Mouse (Mus musculus) limb, embryonic 15.5 days (tissue): ENCODE results near the gene Gins1. TPM values are rescaled to one million over a fixed set of nuclear protein-coding genes. Genes with fewer than 3 reads are reported as not detected.

Source experiments
- ATAC-seq: fragments of 200-750 bp; cut with Nextera tagmentation; 2 replicates; pipeline ENCODE4 v1.8.0; 2017; ENCODE audit warnings: low read depth, moderate TSS enrichment; ENCODE audit not compliant: insufficient number of reproducible peaks, low FRiP score, low TSS enrichment
- H3K27ac ChIP-seq: fragments of 300-500 bp; sonication (generic); 2 replicates; pipeline ENCODE4 v1.5.1; 2015; ENCODE audit warnings: moderate library complexity, mild to moderate bottlenecking, inconsistent platforms
- H3K27me3 ChIP-seq: fragments of 300-500 bp; sonication (generic); 2 replicates; pipeline ENCODE4 v1.6.1; 2015; ENCODE audit warnings: inconsistent platforms
- H3K36me3 ChIP-seq: fragments of 300-500 bp; sonication (generic); 2 replicates; pipeline ENCODE4 v1.6.1; 2015; ENCODE audit warnings: inconsistent platforms
- H3K4me1 ChIP-seq: fragments of 300-500 bp; sonication (generic); 2 replicates; pipeline ENCODE4 v1.6.1; 2015; ENCODE audit warnings: inconsistent platforms
- H3K4me2 ChIP-seq: fragments of 300-500 bp; sonication (generic); 2 replicates; pipeline ENCODE4 v1.6.1; 2015; ENCODE audit warnings: mild to moderate bottlenecking, inconsistent platforms
- H3K4me3 ChIP-seq: fragments of 300-500 bp; sonication (generic); 2 replicates; pipeline ENCODE4 v1.5.1; 2015; ENCODE audit warnings: mild to moderate bottlenecking, inconsistent platforms
- H3K9ac ChIP-seq: fragments of 300-500 bp; sonication (generic); 2 replicates; pipeline ENCODE4 v1.6.1; 2015; ENCODE audit warnings: inconsistent platforms
- H3K9me3 ChIP-seq: fragments of 300-500 bp; sonication (generic); 2 replicates; pipeline ENCODE4 v1.6.1; 2016; ENCODE audit warnings: inconsistent platforms
- WGBS: fragments of 180-500 bp; shearing (Covaris S2); methylation state at CpG from one replicate; pipeline ENCODE4 v1.1.7; 2015; 5-methylcytosine and 5-hydroxymethylcytosine counted together
- polyA plus RNA-seq: library from polyadenylated mRNA; unstranded; fragments of >200 nt; fragmentation: Nextera tagmentation; extraction: Ambion mirVana; gene quantifications from 2 replicates; pipeline ENCODE4 v1.2.1, GENCODE M21; 2015

Gins1 gene
- polyA plus RNA-seq, 1 experiment from 2014 or later: 29.1 TPM

DNA sequence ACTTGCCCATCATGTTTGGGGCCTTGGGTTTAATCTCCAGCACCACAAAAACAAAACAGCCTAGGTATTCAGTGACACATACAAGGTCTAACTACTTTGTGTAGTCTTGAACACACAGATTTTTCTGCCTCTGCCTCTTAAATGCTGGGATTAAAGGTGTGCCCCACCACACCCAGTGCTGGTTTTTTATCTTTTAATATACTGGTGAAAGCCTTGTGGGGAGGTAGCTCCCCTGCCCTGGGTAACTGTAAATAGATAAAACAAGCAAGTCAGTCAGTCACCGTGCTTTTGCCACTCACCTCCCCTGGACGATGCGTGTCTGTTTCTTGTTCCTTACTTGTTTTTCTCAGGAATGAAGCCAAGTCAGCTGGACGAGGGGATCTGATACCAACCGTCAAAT, 10.6 kb downstream of the Gins1 start:
- Histone ChIP-seq H3K4me2 (no peak overlapping the region), H3K27me3 (no peaks in the 10 kb centered on the region), H3K9ac (no peak overlapping the region), H3K27ac (no peak overlapping the region), H3K4me1 (no peaks in the 10 kb centered on the region), H3K36me3 (peaks cover 13% of the 10 kb centered on the region; the same call in 1 of the 2 replicates), H3K4me3 (no peak overlapping the region), H3K9me3 (no peaks in the 10 kb centered on the region)
- 84% methylated on average over 5 of the region's 5 CpGs for WGBS
- no peak for ATAC-seq

DNA sequence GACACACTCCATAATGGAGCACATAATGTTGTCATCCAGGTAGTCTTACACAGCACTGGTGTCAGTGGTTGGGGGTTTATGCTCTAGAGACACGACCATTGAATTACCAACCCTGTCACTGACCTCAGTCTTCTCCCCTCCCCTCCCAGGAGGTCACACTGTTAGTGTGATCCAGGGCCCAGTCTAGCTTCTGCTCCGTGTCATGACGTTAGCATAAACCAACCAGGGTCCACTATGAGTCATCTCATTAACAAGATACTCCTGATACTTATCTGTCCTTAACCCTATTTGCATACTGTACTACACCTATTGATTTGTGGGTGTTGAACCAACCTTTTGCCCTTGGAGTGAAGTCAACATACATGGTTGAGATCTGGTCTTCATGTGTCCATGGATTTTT, 13.5 kb downstream of the Gins1 start:
- 91% methylated on average over 3 of the region's 3 CpGs for whole genome bisulfite sequencing
- Histone ChIP-seq H3K27ac (no peak overlapping the region), H3K4me2 (no peak overlapping the region), H3K9me3 (no peaks in the 10 kb centered on the region), H3K27me3 (no peaks in the 10 kb centered on the region), H3K4me1 (no peaks in the 10 kb centered on the region), H3K36me3 (peaks cover 17% of the 10 kb centered on the region; the same call in 1 of the 2 replicates), H3K4me3 (no peak overlapping the region), H3K9ac (no peak overlapping the region)
- ATAC-seq: no peak

DNA sequence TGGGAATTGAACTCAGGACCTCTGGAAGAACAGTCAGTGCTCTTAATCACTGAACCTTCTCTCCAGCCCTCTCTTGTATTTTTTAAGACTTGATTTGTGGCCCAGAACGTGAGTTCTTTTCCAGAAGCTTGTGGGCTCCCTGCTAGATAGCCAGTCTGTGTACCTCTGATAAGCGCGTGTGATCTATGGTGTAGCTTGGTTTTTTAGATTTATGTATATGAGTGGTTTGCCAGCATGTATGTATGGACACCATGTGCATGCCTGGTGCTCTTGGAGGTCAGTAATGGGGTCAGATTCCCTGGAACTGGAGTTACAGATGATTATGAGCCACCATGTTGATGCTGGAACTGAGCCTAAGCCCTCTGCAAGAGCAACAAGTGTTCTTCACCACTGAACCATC, 15.3 kb downstream of the Gins1 start:
- Histone ChIP-seq H3K9me3 (no peaks in the 10 kb centered on the region), H3K27me3 (no peaks in the 10 kb centered on the region), H3K4me1 (no peaks in the 10 kb centered on the region), H3K4me3 (no peak overlapping the region), H3K36me3 (peaks cover 20% of the 10 kb centered on the region; the same call in 1 of the 2 replicates), H3K9ac (no peak overlapping the region), H3K4me2 (no peak overlapping the region), H3K27ac (no peak overlapping the region)
- ATAC-seq: no peak
- WGBS: 88% methylated on average over 3 of the region's 3 CpGs

DNA sequence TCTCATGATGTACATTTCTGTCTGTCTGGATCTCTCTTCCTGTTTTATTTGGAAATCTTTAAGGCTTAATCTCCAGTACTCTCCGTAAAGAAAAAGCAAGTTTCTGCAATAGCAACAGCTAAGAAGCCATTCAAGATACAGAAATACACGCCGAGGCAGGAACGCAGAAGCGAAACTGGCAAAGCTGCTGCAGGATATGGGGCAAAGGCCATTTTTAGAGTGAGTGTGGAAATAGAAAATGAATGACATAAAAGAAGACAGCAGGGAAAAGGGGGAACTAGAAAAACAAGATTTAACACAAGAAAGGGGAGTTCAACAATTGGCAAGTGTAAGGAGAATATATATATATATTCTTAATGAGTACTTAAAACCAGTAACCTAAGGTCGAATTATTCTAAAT, 16.5 kb downstream of the Gins1 start:
- no peak overlapping the region for H3K27ac ChIP-seq
- WGBS: 87% methylated on average over 6 of the region's 6 CpGs
- ATAC-seq: no peak
- H3K4me3 ChIP-seq: no peak overlapping the region
- H3K27me3 ChIP-seq: no peaks in the 10 kb centered on the region
- H3K9me3 ChIP-seq: no peaks in the 10 kb centered on the region
- H3K9ac ChIP-seq: no peak overlapping the region
- H3K4me2 ChIP-seq: no peak overlapping the region
- peaks cover 29% of the 10 kb centered on the region; the same call in 1 of the 2 replicates for H3K36me3 ChIP-seq
- no peaks in the 10 kb centered on the region for H3K4me1 ChIP-seq

DNA sequence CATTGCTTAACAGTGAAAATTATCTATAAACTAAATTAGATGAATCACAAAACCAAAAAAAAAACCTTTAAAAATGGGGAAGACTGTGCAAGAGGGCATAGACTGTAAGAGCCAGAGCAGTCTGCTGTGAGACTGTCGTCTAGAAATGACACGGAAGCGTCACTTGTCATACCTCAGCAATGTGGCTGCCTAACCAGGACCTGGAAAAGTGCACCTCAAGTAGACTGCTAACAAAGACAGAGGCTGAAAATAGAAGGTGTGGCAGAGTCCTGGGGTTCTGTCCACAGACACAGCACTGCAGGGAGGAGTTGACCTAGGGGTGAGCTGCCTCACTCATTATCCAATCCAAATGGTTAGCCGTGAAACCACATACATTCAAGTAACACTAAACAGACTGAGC, 17.0 kb downstream of the Gins1 start:
- Histone ChIP-seq H3K4me2 (no peak overlapping the region), H3K36me3 (peaks cover 31% of the 10 kb centered on the region; the same call in 1 of the 2 replicates), H3K4me3 (no peak overlapping the region), H3K9me3 (no peaks in the 10 kb centered on the region), H3K4me1 (no peaks in the 10 kb centered on the region), H3K27me3 (no peaks in the 10 kb centered on the region), H3K9ac (no peak overlapping the region), H3K27ac (no peak overlapping the region)
- WGBS: 83% methylated on average over 4 of the region's 4 CpGs
- no peak for ATAC-seq

DNA sequence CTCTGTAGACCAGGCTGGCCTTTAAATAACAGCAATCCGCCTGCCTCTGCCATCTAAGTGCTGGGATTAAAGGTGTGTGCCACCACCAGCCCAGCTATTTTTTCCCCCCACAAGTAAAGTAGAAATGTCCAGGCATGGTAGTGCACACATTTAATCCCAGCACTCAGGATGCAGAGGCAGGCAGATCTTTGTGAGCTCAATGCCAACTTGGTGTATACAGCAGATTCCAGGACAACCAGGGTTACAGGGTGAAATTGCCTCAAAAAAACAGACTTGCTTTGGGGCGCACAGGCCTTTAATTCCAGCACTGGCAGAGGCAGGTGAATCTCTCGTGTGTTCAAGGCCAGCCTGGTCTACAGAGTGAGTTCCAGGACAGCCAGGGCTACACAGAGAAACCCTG, 17.8 kb downstream of the Gins1 start:
- H3K4me2 ChIP-seq: no peak overlapping the region
- H3K27ac ChIP-seq: no peak overlapping the region
- peaks cover 32% of the 10 kb centered on the region; the same call in 1 of the 2 replicates for H3K36me3 ChIP-seq
- no peak overlapping the region for H3K9ac ChIP-seq
- H3K4me1 ChIP-seq: no peaks in the 10 kb centered on the region
- H3K27me3 ChIP-seq: no peaks in the 10 kb centered on the region
- H3K9me3 ChIP-seq: no peaks in the 10 kb centered on the region
- no peak for ATAC-seq
- 87% methylated on average over 3 of the region's 3 CpGs for WGBS
- no peak overlapping the region for H3K4me3 ChIP-seq

DNA sequence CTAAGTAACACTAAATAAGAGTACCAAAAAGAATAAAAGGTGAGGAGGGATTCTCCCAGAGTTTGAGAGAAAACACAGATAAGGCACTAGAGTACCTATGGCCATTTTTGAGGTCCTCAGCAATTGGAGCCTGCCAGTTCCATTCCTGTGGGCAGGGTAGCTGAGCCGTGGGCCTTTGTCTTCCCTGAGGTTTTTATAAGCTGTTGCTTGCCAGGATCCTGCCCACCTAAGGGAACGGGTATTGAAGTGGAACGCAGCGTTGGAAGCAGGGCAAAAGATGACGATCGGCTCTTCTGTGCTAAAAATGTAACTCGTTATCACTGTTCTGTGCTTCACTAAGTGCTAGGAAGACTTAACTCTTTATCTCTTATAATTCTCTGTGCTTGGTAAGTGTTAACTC, 18.3 kb downstream of the Gins1 start:
- peaks cover 29% of the 10 kb centered on the region; the same call in 1 of the 2 replicates for H3K36me3 ChIP-seq
- 81% methylated on average over 7 of the region's 7 CpGs for WGBS
- H3K9me3 ChIP-seq: no peaks in the 10 kb centered on the region
- no peak overlapping the region for H3K4me3 ChIP-seq
- no peak overlapping the region for H3K27ac ChIP-seq
- no peak overlapping the region for H3K9ac ChIP-seq
- ATAC-seq: no peak
- no peaks in the 10 kb centered on the region for H3K27me3 ChIP-seq
- no peaks in the 10 kb centered on the region for H3K4me1 ChIP-seq
- H3K4me2 ChIP-seq: no peak overlapping the region

DNA sequence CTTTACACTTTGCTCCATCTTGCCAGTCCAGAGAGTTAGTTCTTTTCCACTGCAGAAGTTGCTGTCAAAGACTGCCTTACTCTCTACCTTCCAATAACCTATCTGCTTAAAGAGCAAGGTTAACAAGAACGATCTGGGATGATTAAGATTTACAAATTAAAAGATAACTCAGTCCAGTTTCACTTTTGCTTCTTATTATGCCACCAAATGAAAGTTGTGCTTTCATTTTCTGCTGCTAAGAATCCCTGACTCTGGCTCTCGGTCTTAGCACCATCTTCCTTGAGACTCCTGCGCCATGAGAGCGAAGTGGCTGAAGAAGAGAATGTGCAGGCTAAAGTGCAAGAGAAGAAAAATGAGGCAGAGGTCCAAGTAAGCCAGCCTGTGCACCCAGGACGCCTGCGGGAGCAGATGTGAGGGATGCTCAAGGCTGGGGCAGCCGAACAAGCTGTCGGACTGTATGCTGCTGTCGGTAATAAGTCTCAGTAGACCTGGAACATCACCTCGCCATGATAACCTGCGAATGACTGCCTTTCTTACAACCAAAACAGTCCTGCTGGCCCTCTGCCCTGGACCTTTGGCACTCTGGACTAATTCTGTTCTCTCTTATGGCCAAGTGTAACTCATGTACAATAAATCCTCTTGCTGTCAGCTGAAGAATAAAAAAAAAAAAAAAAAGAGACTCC, 22.0 kb downstream of the Gins1 start:
- no peaks in the 10 kb centered on the region for H3K9me3 ChIP-seq
- H3K27ac ChIP-seq: no peak overlapping the region
- ATAC-seq: no peak
- H3K36me3 ChIP-seq: peaks cover 32% of the 10 kb centered on the region
- no peak overlapping the region for H3K9ac ChIP-seq
- no peak overlapping the region for H3K4me2 ChIP-seq
- WGBS: 91% methylated on average over 11 of the region's 11 CpGs
- no peaks in the 10 kb centered on the region for H3K4me1 ChIP-seq
- no peaks in the 10 kb centered on the region for H3K27me3 ChIP-seq
- no peak overlapping the region for H3K4me3 ChIP-seq

DNA sequence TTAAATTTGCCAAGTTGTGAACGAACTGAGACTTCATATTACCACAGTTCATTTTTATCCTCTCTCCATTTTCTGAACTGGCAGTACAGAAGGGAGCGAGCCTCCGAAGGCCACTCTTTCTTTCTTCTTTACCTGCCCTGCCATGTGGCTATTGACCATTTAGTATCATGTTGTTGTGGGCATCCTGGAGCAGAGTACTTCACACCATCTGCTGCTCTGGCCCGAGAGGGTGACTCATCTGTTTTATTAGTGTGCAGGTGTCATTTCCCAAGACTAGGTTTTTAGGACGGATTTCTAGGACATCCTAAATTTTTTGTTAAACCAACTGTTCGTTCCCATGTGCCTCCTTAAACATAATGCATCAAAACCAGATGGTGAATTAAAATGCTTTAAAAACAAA, 24.0 kb downstream of the Gins1 start:
- ATAC-seq: no peak
- Histone ChIP-seq H3K9ac (no peak overlapping the region), H3K4me2 (no peak overlapping the region), H3K4me3 (no peak overlapping the region), H3K36me3 (peaks cover 37% of the 10 kb centered on the region), H3K27me3 (no peaks in the 10 kb centered on the region), H3K4me1 (no peaks in the 10 kb centered on the region), H3K27ac (no peak overlapping the region), H3K9me3 (no peaks in the 10 kb centered on the region)
- 75% methylated on average over 6 of the region's 6 CpGs for WGBS

DNA sequence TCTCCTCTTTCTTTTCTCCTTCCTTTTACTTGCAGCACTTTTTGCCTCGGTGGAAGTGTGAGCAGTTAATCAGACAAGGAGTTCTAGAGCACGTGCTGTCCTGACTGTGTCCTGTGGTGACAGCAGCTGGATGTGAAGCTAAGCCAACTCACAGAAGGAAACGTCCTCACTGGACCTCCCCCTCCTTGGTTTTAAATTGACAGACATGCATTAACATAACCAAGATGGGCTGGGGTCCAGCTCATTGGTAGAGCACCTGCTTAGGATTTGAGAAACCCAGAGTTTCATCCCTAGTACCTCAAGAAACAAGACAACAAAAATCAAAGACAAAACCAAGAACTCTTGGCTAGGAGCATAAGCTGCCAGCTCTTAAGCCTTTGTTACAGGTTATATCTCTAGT, 25.6 kb downstream of the Gins1 start:
- H3K4me3 ChIP-seq: no peak overlapping the region
- H3K9ac ChIP-seq: no peak overlapping the region
- no peaks in the 10 kb centered on the region for H3K4me1 ChIP-seq
- H3K4me2 ChIP-seq: no peak overlapping the region
- H3K36me3 ChIP-seq: peaks cover 47% of the 10 kb centered on the region
- 72% methylated on average over 3 of the region's 3 CpGs for WGBS
- H3K27ac ChIP-seq: no peak overlapping the region
- no peaks in the 10 kb centered on the region for H3K9me3 ChIP-seq
- ATAC-seq: no peak
- H3K27me3 ChIP-seq: no peaks in the 10 kb centered on the region

DNA sequence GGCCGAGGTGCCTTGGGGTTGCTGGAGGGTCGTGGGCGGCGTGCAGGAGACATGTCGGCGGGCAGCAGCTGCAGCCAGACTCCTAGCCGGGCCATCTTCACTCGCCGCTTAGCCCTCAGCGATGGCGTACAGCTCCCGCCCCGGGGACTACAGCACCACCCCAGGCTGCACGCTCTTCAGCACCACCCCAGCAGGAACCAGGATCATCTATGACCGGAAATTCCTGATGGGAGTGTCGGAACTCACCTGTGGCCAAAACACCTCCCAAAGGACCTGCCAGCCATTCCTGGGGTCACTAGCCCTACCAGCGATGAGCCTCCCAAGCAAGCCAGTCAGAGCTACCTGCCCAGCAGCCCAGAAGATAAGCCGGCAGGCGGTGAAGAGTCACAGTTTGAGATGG, 28.3 kb downstream of the Gins1 start:
- Histone ChIP-seq H3K4me3 (no peak overlapping the region), H3K4me1 (no peaks in the 10 kb centered on the region), H3K27me3 (no peaks in the 10 kb centered on the region), H3K9ac (no peak overlapping the region), H3K27ac (no peak overlapping the region), H3K36me3 (peaks cover 46% of the 10 kb centered on the region), H3K9me3 (no peaks in the 10 kb centered on the region), H3K4me2 (no peak overlapping the region)
- no peak for ATAC-seq
- 86% methylated on average over 19 of the region's 19 CpGs for WGBS

DNA sequence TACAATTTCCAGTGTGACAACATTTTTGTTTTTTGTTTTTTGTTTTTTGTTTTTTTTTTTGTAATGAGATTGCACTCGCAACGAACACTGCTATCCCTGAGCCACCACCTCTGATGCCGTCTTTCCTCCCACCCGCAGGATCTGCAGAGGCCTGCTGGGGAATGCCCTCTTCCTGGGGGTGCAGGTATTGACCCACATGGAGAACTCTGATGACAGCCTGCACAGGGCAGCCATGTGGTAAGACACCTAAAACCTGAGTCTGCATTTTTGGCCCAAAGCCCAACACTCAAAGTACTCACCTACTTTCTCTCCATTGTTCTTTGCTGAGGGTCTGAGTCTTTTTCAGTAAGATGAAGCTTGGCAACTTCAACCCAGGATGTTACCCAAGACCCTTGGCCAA, 29.5 kb downstream of the Gins1 start:
- no peak overlapping the region for H3K27ac ChIP-seq
- no peak overlapping the region for H3K4me2 ChIP-seq
- no peak overlapping the region for H3K9ac ChIP-seq
- H3K27me3 ChIP-seq: no peaks in the 10 kb centered on the region
- H3K4me1 ChIP-seq: no peaks in the 10 kb centered on the region
- no peak overlapping the region for H3K4me3 ChIP-seq
- no peaks in the 10 kb centered on the region for H3K9me3 ChIP-seq
- no peak for ATAC-seq
- WGBS: 84% methylated on average over 4 of the region's 4 CpGs
- peaks cover 47% of the 10 kb centered on the region for H3K36me3 ChIP-seq

DNA sequence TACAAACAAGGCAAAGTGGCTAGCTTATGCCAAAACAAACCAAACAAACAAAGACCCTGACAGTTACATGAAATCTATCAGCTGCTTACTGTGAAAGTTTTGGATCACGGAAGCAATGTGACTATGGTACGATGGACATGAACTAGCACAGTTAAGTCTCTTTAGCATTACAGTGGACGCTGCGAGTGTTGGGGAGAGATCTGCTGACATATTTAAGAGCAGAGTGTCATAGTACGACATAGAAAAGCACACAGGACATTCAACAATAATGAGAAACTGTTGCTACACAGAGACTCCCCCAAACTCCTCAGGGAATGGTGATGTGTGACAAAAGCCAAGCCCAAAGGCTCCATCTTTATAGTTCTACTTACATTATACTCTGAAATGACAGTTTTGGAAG, 38.8 kb downstream of the Gins1 start:
- Histone ChIP-seq H3K4me2 (no peak overlapping the region), H3K9me3 (no peaks in the 10 kb centered on the region), H3K27ac (no peak overlapping the region), H3K36me3 (peaks cover 11% of the 10 kb centered on the region; the same call in 1 of the 2 replicates), H3K9ac (no peak overlapping the region), H3K27me3 (no peaks in the 10 kb centered on the region), H3K4me1 (no peaks in the 10 kb centered on the region), H3K4me3 (no peak overlapping the region)
- 89% methylated on average over 5 of the region's 5 CpGs for WGBS
- no peak for ATAC-seq
